Mouse (Mus musculus) layer of hippocampus, adult 8-10 months (tissue): Measurements from ENCODE around the gene Nkiras2. TPM values are rescaled to one million over a fixed set of nuclear protein-coding genes. Genes with fewer than 3 reads are reported as not detected.
"Not testable (repeated sequence)": the region's sequence is repeated elsewhere in the genome, so short reads cannot be mapped to it uniquely, and the experiment has no call there.

Experiments used
- DNase-seq, 2 experiments: peaks; one replicate each; pipeline ENCODE4 v3.0.0; 2022; ENCODE audit warnings: low spot score in 2 of 2
- total RNA-seq, 4 experiments: library from RNA; stranded (reverse); gene quantifications; 2 replicates each; pipeline ENCODE4 v1.2.4; 2022

Nkiras2 gene
- total RNA-seq, 4 experiments from 2014 or later, result 11.7 to 13.4 (median 12.1) TPM

- no peak for DNase-seq
Observed at GRCm38 (mm10) chr11:100628056-100628455, 9.0 kb downstream of the Nkiras2 start.

GRCm38 (mm10) chr11:100628862-100629352 is 9.9 kb downstream of the Nkiras2 start:
- DNase-seq, result no peak

- no peak for DNase-seq
Observed at GRCm38 (mm10) chr11:100634530-100634929, 15.5 kb downstream of the Nkiras2 start.

- peak in 1 of 2 experiments; percentile 44 for DNase-seq
Observed at GRCm38 (mm10) chr11:100640159-100640906, 21.3 kb downstream of the Nkiras2 start.

- no peak for DNase-seq
Observed at GRCm38 (mm10) chr11:100643612-100644575, 24.9 kb downstream of the Nkiras2 start.

GRCm38 (mm10) chr11:100646265-100646664 is 27.2 kb downstream of the Nkiras2 start:
- no peak for DNase-seq

GRCm38 (mm10) chr11:100648405-100648804 is 29.4 kb downstream of the Nkiras2 start:
- no peak for DNase-seq

GRCm38 (mm10) chr11:100651205-100651604 is 32.2 kb downstream of the Nkiras2 start:
- DNase-seq, result no peak

- DNase-seq, result no peak
Observed at GRCm38 (mm10) chr11:100651748-100652147, 32.7 kb downstream of the Nkiras2 start.

GRCm38 (mm10) chr11:100655589-100655988 is 36.5 kb downstream of the Nkiras2 start:
- DNase-seq, result not testable (repeated sequence)

- DNase-seq, result no peak
Observed at GRCm38 (mm10) chr11:100656458-100656857, 37.4 kb downstream of the Nkiras2 start.

- no peak for DNase-seq
Observed at GRCm38 (mm10) chr11:100659806-100660205, 40.8 kb downstream of the Nkiras2 start.

GRCm38 (mm10) chr11:100671049-100671448 is 52.0 kb downstream of the Nkiras2 start:
- no peak for DNase-seq

GRCm38 (mm10) chr11:100671956-100672355 is 52.9 kb downstream of the Nkiras2 start:
- DNase-seq, result no peak

GRCm38 (mm10) chr11:100673169-100673568 is 54.1 kb downstream of the Nkiras2 start:
- DNase-seq, result no peak

Other genes with a start within 250 kb of the Nkiras2 start
- gene Jup, start 221.5 kb upstream of the Nkiras2 start, total RNA-seq, result 10 to 100 TPM; 37.5 to 40.7 (median 39.8) TPM
- gene P3h4, start 204.4 kb upstream of the Nkiras2 start, total RNA-seq, result 10 to 100 TPM in 2 of 4 experiments, 1 to 10 TPM in 2; 9.3 to 12.4 (median 10.6) TPM
- 1 to 10 TPM; 5.3 to 9.2 (median 7.1) TPM for gene Fkbp10, start 203.5 kb upstream of the Nkiras2 start, total RNA-seq
- gene Nt5c3b, start 177.4 kb upstream of the Nkiras2 start, total RNA-seq, result 10 to 100 TPM; 46.8 to 59.5 (median 50.4) TPM
- 1 to 10 TPM in 3 of 4 experiments, under 1 TPM in 1; 0.92 to 2.2 (median 1.4) TPM for gene Klhl10, start 177.3 kb upstream of the Nkiras2 start, total RNA-seq
- 100 to 1,000 TPM in 3 of 4 experiments, 10 to 100 TPM in 1; 97.9 to 121 (median 111) TPM for gene Klhl11, start 146.5 kb upstream of the Nkiras2 start, total RNA-seq
- gene Acly, start 91.2 kb upstream of the Nkiras2 start, total RNA-seq, result 100 to 1,000 TPM; 121 to 136 (median 128) TPM
- gene Ttc25, start 73.6 kb upstream of the Nkiras2 start, total RNA-seq, result 1 to 10 TPM in 3 of 4 experiments, under 1 TPM in 1; 0.71 to 1.9 (median 1.6) TPM
- 100 to 1,000 TPM; 162 to 216 (median 203) TPM for gene Cnp, start 44.3 kb upstream of the Nkiras2 start, total RNA-seq
- 100 to 1,000 TPM; 255 to 304 (median 273) TPM for gene Dnajc7, start 924 bp downstream of the Nkiras2 start, total RNA-seq
- under 1 TPM in 3 of 4 experiments, not detected in 1; 0.16 to 0.41 (median 0.18) TPM for gene Zfp385c, start 73.2 kb downstream of the Nkiras2 start, total RNA-seq
- 1 to 10 TPM; 2.7 to 5.3 (median 3.4) TPM for gene Dhx58, start 85.0 kb downstream of the Nkiras2 start, total RNA-seq
- gene Kat2a, start 93.2 kb downstream of the Nkiras2 start, total RNA-seq, result 10 to 100 TPM; 50.9 to 62.0 (median 58.0) TPM
- gene Hspb9, start 94.6 kb downstream of the Nkiras2 start, total RNA-seq, result not detected
- gene Rab5c, start 119.0 kb downstream of the Nkiras2 start, total RNA-seq, result 100 to 1,000 TPM; 134 to 163 (median 148) TPM
- gene Kcnh4, start 140.7 kb downstream of the Nkiras2 start, total RNA-seq, result 1 to 10 TPM; 2.3 to 3.4 (median 2.7) TPM
- gene Hcrt, start 143.7 kb downstream of the Nkiras2 start, total RNA-seq, result not detected
- 1 to 10 TPM; 6.2 to 7.7 (median 6.9) TPM for gene Ghdc, start 151.7 kb downstream of the Nkiras2 start, total RNA-seq
- 10 to 100 TPM; 13.3 to 18.4 (median 15.6) TPM for gene Stat5b, start 231.5 kb downstream of the Nkiras2 start, total RNA-seq
- 1 to 10 TPM; 2.5 to 3.8 (median 2.8) TPM for gene Stat5a, start 240.1 kb downstream of the Nkiras2 start, total RNA-seq